Mouse (Mus musculus) MEL (cell line): ENCODE measurements around the gene Siva1.

Experiments
- EP300 ChIP-seq, 2 experiments: IDR thresholded peaks; 2 replicates each; pipeline ENCODE4 v1.6.1; 2011; ENCODE audit warnings: improper control_type of control experiment in 2 of 2, low read length in 2 of 2, low read depth in 1 of 2, mild to moderate bottlenecking in 1 of 2
- KAT2A ChIP-seq: conservative IDR thresholded peaks from 2 replicates; pipeline ENCODE4 v1.6.1; 2012; ENCODE audit warnings: low read depth, low read length, improper control_type of control experiment, inconsistent platforms

GRCm38 (mm10) chr12:112660576-112661326 lies 16.3 kb downstream of the Siva1 start:
- no peak for TF ChIP-seq KAT2A
- TF ChIP-seq EP300 (IDR thresholded peaks at IDR 0.05; ENCODE audit: low read depth in 1 of 2, low read length in 2 of 2), result no peak
